Comparison of ENCODE assay signal across 8 mouse cellular contexts in genomic region chr19:36470106-36470505, GRCm38 (mm10).
A peak's percentile ranks its signal among the peaks of the same experiment; 100 is the strongest.
DNase-seq lines count a peak whose midpoint lies in the region; ATAC-seq and TF ChIP-seq lines count a peak whose summit lies in the region.

No protein-coding gene starts in this region.

- TF ChIP-seq EP300 in liver, embryonic 14.5 days (IDR thresholded peaks at IDR 0.05; ENCODE audit: low read depth), result no peak

- no peaks in the 10 kb centered on the region for H3K36me3 ChIP-seq in E14TG2a.4 (ENCODE audit: insufficient read depth, low read length)
- H3K36me3 ChIP-seq in liver, embryonic 14.5 days (replicated peaks; ENCODE audit: control insufficient read depth, insufficient read depth, low read depth), result no peaks in the 10 kb centered on the region

- no peak overlapping the region for H3K4me3 ChIP-seq in E14TG2a.4 (replicated peaks; ENCODE audit: low read length)
- no peak overlapping the region for H3K4me3 ChIP-seq in liver, embryonic 14.5 days (ENCODE audit: insufficient read depth in 1 of 2, low read depth in 2 of 2, low read length in 2 of 2)

- 0 out of 2 replicates have a peak, but pooled peaks cover 3% of the 10 kb centered on the region for H3K4me1 ChIP-seq in E14TG2a.4 (replicated peaks; ENCODE audit: low read depth, low read length)
- H3K4me1 ChIP-seq in liver, embryonic 14.5 days (replicated peaks; ENCODE audit: control insufficient read depth in 2 of 2, insufficient read depth in 2 of 2, low read length in 1 of 2), result peaks cover 0 to 2% of the 10 kb centered on the region in 2 experiments; a peak in 1 of 4 replicates

- H3K9me3 ChIP-seq in E14TG2a.4 (ENCODE audit: low read length), result no peaks in the 10 kb centered on the region
- no peaks in the 10 kb centered on the region for H3K9me3 ChIP-seq in liver, embryonic 14.5 days (ENCODE audit: control insufficient read depth, low read length)

- 3% methylated on average over 6 of the region's 6 CpGs for WGBS in liver, embryonic 14.5 days (ENCODE audit: insufficient replicate concordance)

- no peak overlapping the region for H3K9ac ChIP-seq in liver, embryonic 14.5 days (replicated peaks)

- H3K4me2 ChIP-seq in liver, embryonic 14.5 days (ENCODE audit: low read depth), result no peak overlapping the region

- peak; percentile 85 for TF ChIP-seq CTCF in E14TG2a.4 (conservative IDR thresholded peaks at IDR 0.05; ENCODE audit: low read length)
- peak; percentile 88 for TF ChIP-seq CTCF in liver, embryonic 14.5 days (IDR thresholded peaks at IDR 0.05; ENCODE audit: low read depth)

- no peaks in the 10 kb centered on the region for H3K27me3 ChIP-seq in E14TG2a.4 (ENCODE audit: insufficient read depth, low read length)
- no peaks in the 10 kb centered on the region for H3K27me3 ChIP-seq in liver, embryonic 14.5 days (ENCODE audit: control insufficient read depth, insufficient read depth, low read length)

- DNase-seq in 416B (ENCODE audit: low read depth), result peak; percentile 69
- DNase-seq in c-Kit-negative CD71-positive TER-119-positive erythroid progenitor cells, embryonic 14.5 days (ENCODE audit: low read depth, low spot score), result peak; percentile 46
- peak; percentile 74 for DNase-seq in kidney, postnatal 10 days
- peak; percentile 30 to 47 (median 39) for DNase-seq in liver, embryonic 14.5 days (ENCODE audit: low read depth in 3 of 3, low spot score in 3 of 3)
- DNase-seq in skeletal muscle tissue, adult 2 months (ENCODE audit: low read depth, low spot score), result peak; percentile 41

- ATAC-seq in frontal cortex, adult (ENCODE audit: low TSS enrichment), result peak; percentile 88
- peak; percentile 28; the same call in 1 of the 2 replicates for ATAC-seq in liver, embryonic 14.5 days (ENCODE audit: insufficient read depth)
- ATAC-seq in inflammation-experienced regulatory T-cells, adult 6 months, result no peak

- H3K27ac ChIP-seq in liver, embryonic 14.5 days, result no peak overlapping the region
